Mouse (Mus musculus) megakaryocyte, embryonic 14.5 days (primary cell): Measurements from ENCODE around the gene Hfe. TPM values are rescaled to one million over a fixed set of nuclear protein-coding genes. Genes with fewer than 3 reads are reported as not detected.
"Not testable (repeated sequence)": the region's sequence is repeated elsewhere in the genome, so short reads cannot be mapped to it uniquely, and the experiment has no call there.

Experiments
- H3K27me3 ChIP-seq: replicated peaks from 2 replicates; pipeline ENCODE3; 2012; ENCODE audit warnings: inconsistent platforms
- H3K36me3 ChIP-seq: replicated peaks from 2 replicates; pipeline ENCODE3; 2012; ENCODE audit warnings: low read length, inconsistent platforms, mixed read lengths
- H3K4me1 ChIP-seq: 2 replicates; pipeline ENCODE4 v1.6.1; 2012; ENCODE audit warnings: inconsistent platforms
- H3K4me3 ChIP-seq: replicated peaks from 2 replicates; pipeline ENCODE3; 2012; ENCODE audit warnings: moderate library complexity, mild to moderate bottlenecking, inconsistent platforms
- H3K9me3 ChIP-seq: 2 replicates; pipeline ENCODE4 v1.6.1; 2012; ENCODE audit warnings: inconsistent platforms
- FLI1 ChIP-seq: IDR thresholded peaks from 2 replicates; pipeline ENCODE4 v1.6.1; 2012; ENCODE audit warnings: low read length, inconsistent platforms, mixed read lengths
- GATA1 ChIP-seq: IDR thresholded peaks from 3 replicates; pipeline ENCODE4 v1.6.1; 2012; ENCODE audit warnings: mixed read lengths, low read length, inconsistent platforms, borderline replicate concordance
- polyA plus RNA-seq: library from polyadenylated mRNA; stranded (reverse); fragments of >175 nt; gene quantifications from 2 replicates; pipeline ENCODE4 v1.2.3, GENCODE M21; 2012; ENCODE audit warnings: low replicate concordance; ENCODE audit not compliant: insufficient read depth

The Hfe gene
- polyA plus RNA-seq, 1 experiment: 10.7 TPM

DNA sequence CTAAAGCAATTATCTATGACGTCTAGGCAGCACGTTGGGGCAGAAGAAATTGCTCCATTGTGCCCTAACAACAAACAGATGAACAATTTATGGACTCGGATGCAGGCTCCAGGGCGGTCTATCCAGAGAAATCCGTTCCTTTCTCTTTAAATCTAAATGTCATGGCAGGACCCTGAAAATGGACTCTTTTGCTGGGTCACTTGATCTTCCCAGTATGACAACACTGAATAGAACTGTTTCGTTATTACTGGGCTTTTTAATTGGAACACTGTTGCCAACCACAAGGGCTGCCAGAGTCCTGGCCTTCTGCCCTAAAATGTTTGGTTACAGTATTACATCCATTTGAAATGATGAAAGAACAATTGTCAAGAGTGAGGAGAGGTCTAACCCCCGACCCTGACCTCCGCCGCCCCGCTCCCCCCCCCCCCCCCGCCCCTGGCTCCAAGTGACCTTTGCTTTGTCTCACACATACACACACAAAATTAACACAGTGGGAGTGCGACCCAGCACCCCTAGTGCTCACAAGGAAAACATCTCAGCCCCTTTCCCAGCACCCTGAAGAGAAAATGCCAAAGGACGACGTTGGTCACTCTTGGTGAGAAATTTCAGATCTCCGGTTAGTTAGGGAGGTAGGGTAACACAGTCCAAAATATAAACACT is 810 bp downstream of the Hfe start:
- peak overlapping the region; percentile 93 for H3K4me3 ChIP-seq
- H3K27me3 ChIP-seq: peaks cover 48% of the 10 kb centered on the region
- TF ChIP-seq GATA1: no peak
- no peak for TF ChIP-seq FLI1
- H3K9me3 ChIP-seq: no peaks in the 10 kb centered on the region
- H3K4me1 ChIP-seq: peaks cover 38% of the 10 kb centered on the region
- no peaks in the 10 kb centered on the region for H3K36me3 ChIP-seq

DNA sequence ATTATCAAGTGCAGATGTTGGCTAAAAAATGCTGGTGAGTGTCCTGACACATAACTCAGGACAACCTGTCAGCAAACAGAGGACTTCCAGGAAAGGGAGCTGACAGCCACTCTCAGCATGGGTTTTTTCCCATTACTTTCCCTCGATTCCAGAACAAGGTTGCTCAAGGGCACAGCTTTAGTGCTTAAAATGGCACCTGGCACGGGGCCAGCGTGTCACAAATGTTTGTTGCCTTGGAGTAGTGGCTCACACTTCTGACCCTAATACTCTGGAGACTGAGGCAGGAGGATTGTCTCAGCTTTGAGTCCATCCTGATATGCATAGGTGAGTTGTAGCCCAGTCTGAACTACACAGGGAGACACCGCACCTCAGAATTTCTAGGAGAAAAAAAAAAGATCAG is 2.0 kb downstream of the Hfe start:
- Histone ChIP-seq H3K27me3 (peaks cover 43% of the 10 kb centered on the region), H3K4me3 (no peak overlapping the region), H3K4me1 (peaks cover 38% of the 10 kb centered on the region), H3K36me3 (no peaks in the 10 kb centered on the region), H3K9me3 (no peaks in the 10 kb centered on the region)
- no peak for TF ChIP-seq GATA1
- no peak for TF ChIP-seq FLI1

DNA sequence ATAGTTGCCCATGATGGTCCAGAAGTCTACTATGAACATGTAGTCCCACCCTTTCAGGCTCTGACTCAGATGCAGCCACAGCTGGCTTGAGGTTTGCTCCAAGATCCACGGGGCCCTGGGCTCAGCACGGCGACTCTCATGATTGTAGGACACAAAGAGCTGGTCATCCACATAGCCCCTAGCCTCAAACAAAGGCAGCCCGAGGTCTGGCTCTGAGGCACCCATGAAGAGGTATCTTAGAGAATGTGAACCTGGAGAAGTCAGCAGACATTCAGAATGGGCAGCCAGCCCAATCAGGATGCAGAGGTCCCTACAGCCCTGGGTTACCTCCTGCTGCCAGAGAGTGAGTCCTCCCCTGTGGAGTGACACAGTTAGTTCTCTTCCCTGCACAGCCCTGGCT is 2.6 kb downstream of the Hfe start:
- peaks cover 40% of the 10 kb centered on the region for H3K27me3 ChIP-seq
- TF ChIP-seq GATA1: no peak
- no peak for TF ChIP-seq FLI1
- H3K9me3 ChIP-seq: no peaks in the 10 kb centered on the region
- peaks cover 38% of the 10 kb centered on the region for H3K4me1 ChIP-seq
- no peaks in the 10 kb centered on the region for H3K36me3 ChIP-seq
- no peak overlapping the region for H3K4me3 ChIP-seq

DNA sequence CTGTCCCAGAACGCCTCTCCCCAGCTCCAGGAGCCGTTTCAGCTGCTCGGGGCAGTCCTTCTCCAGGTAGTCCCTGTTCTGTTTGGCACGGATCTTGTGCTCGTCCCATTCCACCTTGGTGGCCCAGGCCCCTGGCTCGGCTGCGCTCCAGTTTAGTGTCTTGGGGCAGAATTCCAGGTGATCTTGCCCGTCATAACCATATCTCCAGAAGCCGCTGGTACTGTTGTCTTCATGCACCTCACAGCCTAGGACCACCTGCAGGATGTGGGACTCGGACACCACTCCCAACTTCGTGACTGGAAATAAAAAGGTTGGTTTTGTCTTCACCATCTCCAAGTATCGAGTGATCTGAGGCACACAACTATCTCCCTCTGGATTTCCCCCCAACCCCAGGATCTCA is 3.9 kb downstream of the Hfe start:
- H3K36me3 ChIP-seq: no peaks in the 10 kb centered on the region
- peaks cover 38% of the 10 kb centered on the region for H3K4me1 ChIP-seq
- no peaks in the 10 kb centered on the region for H3K9me3 ChIP-seq
- TF ChIP-seq GATA1: no peak
- no peak for TF ChIP-seq FLI1
- H3K27me3 ChIP-seq: peaks cover 37% of the 10 kb centered on the region
- no peak overlapping the region for H3K4me3 ChIP-seq

DNA sequence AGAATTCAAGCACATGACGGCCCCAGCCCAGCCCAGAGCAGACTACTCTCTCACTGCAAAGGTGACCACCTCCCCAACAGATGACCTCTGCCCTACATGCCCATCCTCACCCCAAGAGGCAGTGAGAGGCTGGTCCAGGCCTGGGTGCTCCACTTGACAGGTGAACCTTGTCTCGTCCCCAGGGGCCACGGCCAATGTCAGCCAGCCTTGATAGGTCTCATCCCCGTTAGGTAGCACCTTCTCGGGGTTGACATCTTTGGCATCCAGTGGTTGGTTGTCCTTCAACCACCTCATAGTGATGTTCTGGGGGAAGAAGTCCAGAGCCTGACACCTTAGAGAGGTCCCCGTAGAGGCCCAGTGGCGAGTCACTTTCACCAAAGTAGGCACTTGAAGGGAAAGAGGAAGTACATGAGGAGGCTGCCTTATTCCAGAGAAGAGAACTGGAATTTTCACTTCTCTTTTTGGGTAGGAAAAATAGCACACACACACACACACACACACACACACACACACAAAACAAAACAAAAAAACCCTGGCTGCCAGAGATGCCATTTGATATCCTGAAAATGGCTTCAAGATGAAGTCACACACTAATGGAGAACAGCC is 4.8 kb downstream of the Hfe start:
- no peaks in the 10 kb centered on the region for H3K9me3 ChIP-seq
- TF ChIP-seq GATA1 (no peak), FLI1 (no peak)
- H3K36me3 ChIP-seq: no peaks in the 10 kb centered on the region
- H3K4me1 ChIP-seq: peaks cover 38% of the 10 kb centered on the region
- peaks cover 29% of the 10 kb centered on the region for H3K27me3 ChIP-seq
- no peak overlapping the region for H3K4me3 ChIP-seq

DNA sequence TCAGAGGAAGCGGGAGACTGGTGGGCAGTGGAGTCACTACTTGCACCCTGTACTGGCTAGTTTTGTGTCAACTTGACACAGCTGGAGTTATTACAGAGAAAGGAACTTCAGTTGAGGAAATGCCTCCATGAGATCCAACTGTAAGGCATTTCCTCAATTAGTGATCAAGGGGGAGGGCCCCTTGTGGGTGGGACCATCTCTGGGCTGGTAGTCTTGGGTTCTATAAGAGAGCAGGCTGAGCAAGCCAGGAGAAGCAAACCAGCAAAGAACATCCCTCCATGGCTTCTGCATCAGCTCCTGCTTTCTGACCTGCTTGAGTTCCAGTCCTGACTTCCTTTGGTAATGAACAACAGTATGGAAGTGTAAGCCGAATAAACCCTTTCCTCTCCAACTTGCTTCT is 7.9 kb downstream of the Hfe start:
- not testable (repeated sequence) for H3K4me3 ChIP-seq, H3K36me3 ChIP-seq, H3K27me3 ChIP-seq, H3K9me3 ChIP-seq
- peaks cover 32% of the 10 kb centered on the region for H3K4me1 ChIP-seq

DNA sequence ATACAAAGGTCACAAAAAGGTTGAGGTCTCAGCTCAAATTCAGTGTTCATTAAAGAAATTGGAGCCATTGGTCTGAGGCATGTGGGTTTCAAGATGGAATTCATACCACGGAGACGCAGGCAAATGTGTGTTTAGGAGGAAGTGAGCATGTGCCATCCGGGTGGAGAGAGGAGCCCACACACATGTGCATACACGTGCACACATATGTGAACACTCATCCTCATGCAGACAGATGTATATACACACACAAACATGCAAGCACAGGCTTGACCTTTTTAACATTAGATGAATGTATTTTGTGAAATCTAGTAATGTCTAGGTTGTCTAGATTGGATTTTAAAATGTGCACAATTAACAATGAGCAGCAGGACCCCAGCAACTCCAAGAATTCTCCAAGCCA is 8.4 kb downstream of the Hfe start:
- H3K4me1 ChIP-seq: peaks cover 36% of the 10 kb centered on the region
- no peak for TF ChIP-seq GATA1
- no peak for TF ChIP-seq FLI1
- peaks cover 2% of the 10 kb centered on the region for H3K27me3 ChIP-seq
- H3K36me3 ChIP-seq: no peaks in the 10 kb centered on the region
- H3K4me3 ChIP-seq: no peak overlapping the region
- H3K9me3 ChIP-seq: no peaks in the 10 kb centered on the region

DNA sequence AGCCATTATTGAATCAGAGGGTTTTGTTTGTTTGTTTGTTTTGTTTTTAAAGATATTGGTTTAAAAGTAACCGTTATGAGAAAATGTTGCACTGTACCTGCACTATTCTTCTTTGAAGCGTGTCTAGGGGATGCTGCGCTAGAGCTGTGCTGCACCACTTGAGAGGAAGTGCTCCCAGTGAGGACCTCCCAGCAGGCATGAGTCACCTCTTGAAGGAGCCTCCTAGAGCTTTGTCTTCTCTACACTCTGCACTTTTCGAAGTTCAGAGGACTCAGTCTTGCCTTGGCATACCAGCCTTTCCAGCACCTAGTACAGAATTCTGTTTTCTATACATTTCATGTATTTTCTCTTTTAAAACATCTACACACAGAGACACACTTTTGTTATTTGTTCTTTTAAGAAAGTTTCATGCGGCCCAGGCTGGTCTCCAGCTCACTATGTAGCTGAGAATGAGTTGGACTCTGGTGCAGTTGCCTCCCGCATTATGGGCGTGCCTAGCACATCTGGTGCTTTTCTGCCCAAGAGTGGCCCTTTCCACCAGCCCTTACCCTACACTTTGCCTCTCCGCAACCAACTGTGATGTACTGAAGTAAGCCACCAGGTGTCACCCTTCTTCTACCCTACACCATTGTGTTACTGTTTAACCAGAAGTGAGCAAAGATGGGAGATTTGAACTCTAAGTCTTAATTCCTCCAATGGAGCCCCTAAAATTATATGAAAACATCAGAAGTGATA is 9.7 kb downstream of the Hfe start:
- H3K36me3 ChIP-seq: no peaks in the 10 kb centered on the region
- H3K9me3 ChIP-seq: no peaks in the 10 kb centered on the region
- peak overlapping the region; percentile 87 for H3K4me3 ChIP-seq
- peaks cover 44% of the 10 kb centered on the region for H3K4me1 ChIP-seq
- no peak for TF ChIP-seq GATA1
- TF ChIP-seq FLI1: no peak
- peaks cover 2% of the 10 kb centered on the region for H3K27me3 ChIP-seq

DNA sequence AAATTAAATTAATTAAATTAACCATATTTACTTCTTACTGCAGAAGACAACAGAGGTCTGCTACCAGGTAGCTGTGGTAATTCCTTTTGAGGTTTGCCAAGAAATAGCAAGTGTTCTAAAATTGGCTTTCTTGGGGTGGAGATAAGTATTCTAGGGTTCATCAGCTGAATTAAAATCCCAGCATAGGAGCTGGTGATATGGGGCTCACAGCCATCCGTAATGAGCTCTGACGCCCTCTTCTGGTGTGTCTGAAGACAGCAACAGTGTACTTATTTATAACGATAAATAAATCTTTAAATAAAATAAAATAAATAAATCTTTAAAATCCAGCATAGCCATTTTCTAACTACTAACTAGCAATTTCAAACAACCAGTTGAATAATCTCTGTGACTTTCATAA is 10.9 kb downstream of the Hfe start:
- Histone ChIP-seq H3K4me3 (no peak overlapping the region), H3K27me3 (no peaks in the 10 kb centered on the region), H3K36me3 (peaks cover 2% of the 10 kb centered on the region), H3K9me3 (no peaks in the 10 kb centered on the region), H3K4me1 (peaks cover 46% of the 10 kb centered on the region)
- TF ChIP-seq GATA1 (no peak), FLI1 (no peak)

DNA sequence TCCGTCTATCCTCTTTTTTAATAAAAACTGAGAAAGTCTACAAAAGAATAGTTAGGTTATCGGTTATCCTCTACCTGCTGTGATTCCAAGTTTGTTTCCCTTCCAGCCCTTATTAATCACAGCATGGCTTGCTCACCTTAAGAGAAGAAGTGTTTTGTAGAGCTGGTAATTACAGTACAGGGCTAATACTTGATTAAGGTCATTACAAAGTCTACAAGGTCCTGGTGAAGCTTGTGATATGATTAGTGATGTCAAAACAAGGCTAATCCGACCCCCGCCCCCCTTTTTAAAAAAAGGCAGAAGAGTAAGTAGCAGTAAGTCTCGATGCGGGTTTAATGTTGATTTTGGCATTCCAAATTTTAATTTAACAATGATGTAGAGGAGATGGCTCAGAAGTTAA is 11.7 kb downstream of the Hfe start:
- Histone ChIP-seq H3K36me3 (peaks cover 3% of the 10 kb centered on the region), H3K4me3 (no peak overlapping the region), H3K4me1 (peaks cover 46% of the 10 kb centered on the region), H3K27me3 (no peaks in the 10 kb centered on the region), H3K9me3 (no peaks in the 10 kb centered on the region)
- TF ChIP-seq GATA1 (no peak), FLI1 (no peak)

DNA sequence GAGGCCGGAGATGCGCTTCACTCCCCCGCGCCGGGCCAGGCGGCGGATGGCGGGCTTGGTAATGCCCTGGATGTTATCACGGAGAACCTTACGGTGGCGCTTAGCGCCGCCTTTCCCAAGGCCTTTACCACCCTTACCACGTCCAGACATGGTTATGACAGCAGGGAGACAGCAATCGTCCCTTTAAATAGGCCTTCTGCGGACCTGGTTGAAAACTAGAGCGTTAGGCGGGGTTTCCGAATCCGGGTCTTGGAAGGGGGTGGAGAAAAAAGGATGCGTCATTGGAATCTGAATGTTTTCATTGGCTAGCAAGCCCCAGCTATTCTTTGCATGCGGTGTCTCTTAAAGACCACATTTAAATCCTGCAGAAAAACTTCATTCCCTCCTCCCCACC is 12.4 kb downstream of the Hfe start, which contains the start of gene Hist1h4c:
Gene Hist1h4c (minus strand): TSS at position 155 of the 394 bp plus-strand sequence.
- H3K4me3 ChIP-seq: peak within 1 kb of the TSS; percentile 88
- H3K9me3 ChIP-seq: no peaks in the 10 kb centered on the region
- peaks cover 46% of the 10 kb centered on the region for H3K4me1 ChIP-seq
- H3K36me3 ChIP-seq: peaks cover 4% of the 10 kb centered on the region
- no peaks in the 10 kb centered on the region for H3K27me3 ChIP-seq
- TF ChIP-seq GATA1: no peak
- no peak for TF ChIP-seq FLI1
